Mouse (Mus musculus): ENCODE results near the gene Ephb2. TPM values are rescaled to one million over a fixed set of nuclear protein-coding genes. Genes with fewer than 3 reads are reported as not detected.
A peak's percentile ranks its signal among the peaks of the same experiment; 100 is the strongest.

Ephb2 gene
- polyA plus RNA-seq, 1 experiment: 15.1 TPM

DNA sequence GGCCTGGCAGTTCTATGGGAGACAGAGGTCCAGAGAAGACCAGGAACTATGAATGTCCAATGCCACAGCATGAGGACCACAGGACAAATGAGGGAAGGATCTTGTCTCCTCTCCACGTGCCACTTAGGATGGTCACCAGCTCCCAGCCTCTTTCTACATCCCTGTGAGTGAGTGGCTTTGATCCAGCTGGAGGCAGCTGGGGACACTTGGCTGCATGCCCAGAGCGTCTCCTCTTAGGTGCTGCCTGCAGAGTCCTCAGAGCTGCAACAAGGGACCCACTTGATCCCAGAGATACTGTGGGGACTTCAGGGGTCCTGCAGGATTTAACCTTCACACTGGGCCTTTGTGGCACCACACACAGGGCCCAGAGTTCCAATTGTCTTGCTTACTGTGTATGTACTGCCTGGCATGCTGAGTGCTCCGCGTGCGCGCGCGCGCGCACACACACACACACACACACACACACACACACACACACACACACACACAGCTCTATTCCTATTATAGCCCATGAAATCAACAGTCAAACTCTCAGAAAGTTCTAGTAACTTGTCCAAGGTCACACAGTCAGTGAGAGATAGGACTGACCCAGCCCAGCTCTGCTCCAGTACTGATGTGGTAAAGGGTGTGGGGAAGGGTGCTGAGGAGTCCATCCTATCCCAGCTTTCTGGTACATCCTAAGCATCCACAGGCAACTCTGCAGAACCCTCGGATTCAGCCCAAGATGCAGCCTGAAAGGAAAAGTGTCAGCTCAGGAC, 204.4 kb downstream of the Ephb2 start:
- Histone ChIP-seq H3K36me3 (ENCODE audit: control insufficient read depth, insufficient read depth, low read length, poor library complexity, severe bottlenecking) (no peaks in the 10 kb centered on the region), H3K9ac (ENCODE audit: low read depth, poor library complexity, severe bottlenecking) (no peak overlapping the region), H3K4me1 (ENCODE audit: control insufficient read depth, insufficient read depth, low read length) (no peaks in the 10 kb centered on the region), H3K27me3 (ENCODE audit: control insufficient read depth, insufficient read depth, low read length, poor library complexity, severe bottlenecking) (no peaks in the 10 kb centered on the region), H3K4me3 (ENCODE audit: low read depth, low read length) (no peak overlapping the region), H3K27ac (ENCODE audit: insufficient read depth, low read length) (no peak overlapping the region), H3K9me3 (replicated peaks; ENCODE audit: control insufficient read depth, insufficient read depth, low read length, poor library complexity, severe bottlenecking) (no peaks in the 10 kb centered on the region)
- TF ChIP-seq EP300 (IDR thresholded peaks at IDR 0.05; ENCODE audit: insufficient read depth, low read depth, low read length) (no peak), CTCF (IDR thresholded peaks at IDR 0.05; ENCODE audit: low read depth, low read length) (no peak), POLR2A (IDR thresholded peaks at IDR 0.05; ENCODE audit: insufficient read depth, low read length) (no peak)

- no peak overlapping the region for H3K27ac ChIP-seq (ENCODE audit: insufficient read depth, low read length)
- H3K4me1 ChIP-seq (ENCODE audit: control insufficient read depth, insufficient read depth, low read length): no peaks in the 10 kb centered on the region
- TF ChIP-seq CTCF (IDR thresholded peaks at IDR 0.05; ENCODE audit: low read depth, low read length): no peak
- TF ChIP-seq POLR2A (IDR thresholded peaks at IDR 0.05; ENCODE audit: insufficient read depth, low read length): no peak
- no peak for TF ChIP-seq EP300 (IDR thresholded peaks at IDR 0.05; ENCODE audit: insufficient read depth, low read depth, low read length)
- H3K9ac ChIP-seq (ENCODE audit: low read depth, poor library complexity, severe bottlenecking): no peak overlapping the region
- H3K4me3 ChIP-seq (ENCODE audit: low read depth, low read length): no peak overlapping the region
- no peaks in the 10 kb centered on the region for H3K27me3 ChIP-seq (ENCODE audit: control insufficient read depth, insufficient read depth, low read length, poor library complexity, severe bottlenecking)
- no peaks in the 10 kb centered on the region for H3K36me3 ChIP-seq (ENCODE audit: control insufficient read depth, insufficient read depth, low read length, poor library complexity, severe bottlenecking)
- H3K9me3 ChIP-seq (replicated peaks; ENCODE audit: control insufficient read depth, insufficient read depth, low read length, poor library complexity, severe bottlenecking): no peaks in the 10 kb centered on the region
Observed at GRCm38 (mm10) chr4:136626590-136626989, 209.2 kb downstream of the Ephb2 start.

GRCm38 (mm10) chr4:136622388-136622787, 213.4 kb downstream of the Ephb2 start, which contains the start of gene Lactbl1:
Lactbl1 (plus strand) TSS chr4:136622621.
- Histone ChIP-seq H3K4me1 (ENCODE audit: control insufficient read depth, insufficient read depth, low read length) (peaks cover 7% of the 10 kb centered on the region), H3K4me3 (ENCODE audit: low read depth, low read length) (no peak within 1 kb of the TSS), H3K9ac (ENCODE audit: low read depth, poor library complexity, severe bottlenecking) (no peak within 1 kb of the TSS), H3K36me3 (ENCODE audit: control insufficient read depth, insufficient read depth, low read length, poor library complexity, severe bottlenecking) (no peaks in the 10 kb centered on the region), H3K27ac (ENCODE audit: insufficient read depth, low read length) (no peak within 1 kb of the TSS), H3K27me3 (ENCODE audit: control insufficient read depth, insufficient read depth, low read length, poor library complexity, severe bottlenecking) (no peaks in the 10 kb centered on the region), H3K9me3 (replicated peaks; ENCODE audit: control insufficient read depth, insufficient read depth, low read length, poor library complexity, severe bottlenecking) (no peaks in the 10 kb centered on the region)
- TF ChIP-seq EP300 (IDR thresholded peaks at IDR 0.05; ENCODE audit: insufficient read depth, low read depth, low read length): no peak
- no peak for TF ChIP-seq POLR2A (IDR thresholded peaks at IDR 0.05; ENCODE audit: insufficient read depth, low read length)
- no peak for TF ChIP-seq CTCF (IDR thresholded peaks at IDR 0.05; ENCODE audit: low read depth, low read length)

GRCm38 (mm10) chr4:136621956-136622355, 213.8 kb downstream of the Ephb2 start:
- no peak overlapping the region for H3K9ac ChIP-seq (ENCODE audit: low read depth, poor library complexity, severe bottlenecking)
- no peaks in the 10 kb centered on the region for H3K36me3 ChIP-seq (ENCODE audit: control insufficient read depth, insufficient read depth, low read length, poor library complexity, severe bottlenecking)
- no peaks in the 10 kb centered on the region for H3K9me3 ChIP-seq (replicated peaks; ENCODE audit: control insufficient read depth, insufficient read depth, low read length, poor library complexity, severe bottlenecking)
- H3K4me1 ChIP-seq (ENCODE audit: control insufficient read depth, insufficient read depth, low read length): peaks cover 7% of the 10 kb centered on the region
- H3K27ac ChIP-seq (ENCODE audit: insufficient read depth, low read length): no peak overlapping the region
- TF ChIP-seq EP300 (IDR thresholded peaks at IDR 0.05; ENCODE audit: insufficient read depth, low read depth, low read length) (no peak), CTCF (IDR thresholded peaks at IDR 0.05; ENCODE audit: low read depth, low read length) (no peak), POLR2A (IDR thresholded peaks at IDR 0.05; ENCODE audit: insufficient read depth, low read length) (no peak)
- no peaks in the 10 kb centered on the region for H3K27me3 ChIP-seq (ENCODE audit: control insufficient read depth, insufficient read depth, low read length, poor library complexity, severe bottlenecking)
- H3K4me3 ChIP-seq (ENCODE audit: low read depth, low read length): no peak overlapping the region

DNA sequence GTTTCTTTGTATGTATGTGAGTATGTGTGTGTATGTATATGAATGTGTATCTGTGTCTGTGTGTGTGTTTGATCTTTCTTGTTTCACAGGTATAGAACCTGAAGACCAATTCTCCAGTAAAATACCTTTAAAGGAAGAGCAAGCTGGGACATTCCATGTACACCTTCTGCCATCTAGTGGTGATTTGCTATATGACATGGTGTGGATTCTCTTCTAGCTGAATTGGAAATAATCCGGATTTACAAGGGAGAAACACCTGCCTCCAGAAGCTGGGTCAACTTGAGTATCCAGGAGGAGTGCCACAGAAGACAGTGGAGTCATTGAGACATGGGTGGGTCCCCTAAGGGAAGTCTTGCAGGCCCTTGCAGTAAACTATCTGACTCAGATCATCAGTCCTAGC, 214.5 kb downstream of the Ephb2 start:
- Histone ChIP-seq H3K4me3 (ENCODE audit: low read depth, low read length) (no peak overlapping the region), H3K4me1 (ENCODE audit: control insufficient read depth, insufficient read depth, low read length) (peaks cover 7% of the 10 kb centered on the region), H3K36me3 (ENCODE audit: control insufficient read depth, insufficient read depth, low read length, poor library complexity, severe bottlenecking) (no peaks in the 10 kb centered on the region), H3K9me3 (replicated peaks; ENCODE audit: control insufficient read depth, insufficient read depth, low read length, poor library complexity, severe bottlenecking) (no peaks in the 10 kb centered on the region), H3K27me3 (ENCODE audit: control insufficient read depth, insufficient read depth, low read length, poor library complexity, severe bottlenecking) (no peaks in the 10 kb centered on the region), H3K9ac (ENCODE audit: low read depth, poor library complexity, severe bottlenecking) (no peak overlapping the region), H3K27ac (ENCODE audit: insufficient read depth, low read length) (no peak overlapping the region)
- TF ChIP-seq CTCF (IDR thresholded peaks at IDR 0.05; ENCODE audit: low read depth, low read length): peak; percentile 46
- TF ChIP-seq POLR2A (IDR thresholded peaks at IDR 0.05; ENCODE audit: insufficient read depth, low read length): no peak
- no peak for TF ChIP-seq EP300 (IDR thresholded peaks at IDR 0.05; ENCODE audit: insufficient read depth, low read depth, low read length)

- TF ChIP-seq CTCF (IDR thresholded peaks at IDR 0.05; ENCODE audit: low read depth, low read length) (no peak), POLR2A (IDR thresholded peaks at IDR 0.05; ENCODE audit: insufficient read depth, low read length) (no peak), EP300 (IDR thresholded peaks at IDR 0.05; ENCODE audit: insufficient read depth, low read depth, low read length) (no peak)
- no peaks in the 10 kb centered on the region for H3K36me3 ChIP-seq (ENCODE audit: control insufficient read depth, insufficient read depth, low read length, poor library complexity, severe bottlenecking)
- no peak overlapping the region for H3K27ac ChIP-seq (ENCODE audit: insufficient read depth, low read length)
- H3K9ac ChIP-seq (ENCODE audit: low read depth, poor library complexity, severe bottlenecking): no peak overlapping the region
- H3K4me3 ChIP-seq (ENCODE audit: low read depth, low read length): no peak overlapping the region
- peaks cover 1% of the 10 kb centered on the region for H3K4me1 ChIP-seq (ENCODE audit: control insufficient read depth, insufficient read depth, low read length)
- no peaks in the 10 kb centered on the region for H3K9me3 ChIP-seq (replicated peaks; ENCODE audit: control insufficient read depth, insufficient read depth, low read length, poor library complexity, severe bottlenecking)
- no peaks in the 10 kb centered on the region for H3K27me3 ChIP-seq (ENCODE audit: control insufficient read depth, insufficient read depth, low read length, poor library complexity, severe bottlenecking)
Observed at GRCm38 (mm10) chr4:136613657-136614056, 222.1 kb downstream of the Ephb2 start.
